Mouse (Mus musculus) telencephalon, adult 2 months (tissue): ENCODE results near the gene Asf1a.

Experiments used
- DNase-seq: peaks from one replicate; pipeline ENCODE4 v3.0.0-alpha.2; 2011; ENCODE audit warnings: low read depth, low spot score

Gene Asf1a

DNA sequence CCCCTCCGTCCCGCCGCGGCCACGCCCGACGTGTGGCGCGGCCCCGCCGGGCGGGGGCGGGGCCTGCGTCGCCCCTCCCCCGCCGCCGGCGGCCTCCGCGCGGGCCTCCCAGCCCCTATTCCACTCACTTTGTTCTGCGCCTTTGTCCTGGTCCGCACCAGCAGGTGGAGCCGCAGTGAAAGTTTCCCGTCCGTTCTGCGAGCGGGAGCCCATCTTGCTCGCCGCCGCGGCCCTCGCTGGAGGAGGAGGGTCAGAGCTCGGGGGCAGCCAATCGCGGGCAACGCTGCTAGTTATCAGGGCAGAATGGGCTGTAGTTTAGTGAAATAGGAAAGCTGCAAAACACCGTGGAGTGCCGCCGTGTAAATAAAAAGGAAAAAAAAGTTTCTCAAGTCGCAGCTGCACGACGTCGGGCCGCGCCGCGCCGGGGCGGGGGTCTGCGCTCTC lies at the start of gene Asf1a:
TSS of gene Asf1a (plus strand) at position 81 of the 444 bp plus-strand sequence.
- peak; percentile 97 for DNase-seq

DNA sequence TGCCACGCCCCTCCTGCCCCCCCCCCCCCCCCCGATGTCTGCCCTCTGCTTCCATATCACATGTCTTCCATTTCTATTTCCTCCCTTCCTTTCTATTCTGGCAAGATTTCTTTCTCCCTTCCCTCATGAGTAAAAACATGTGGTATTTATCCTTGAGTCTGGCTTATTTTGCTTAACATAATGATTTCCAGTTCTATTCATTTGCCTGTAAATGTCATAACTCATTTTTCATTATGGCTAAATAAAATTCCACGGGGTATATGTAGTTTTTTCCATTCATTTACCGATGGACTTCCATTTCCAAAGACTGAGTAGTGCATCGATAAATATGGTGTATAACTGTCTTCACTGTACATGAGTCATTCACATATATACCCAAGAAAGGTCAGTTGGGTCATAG lies 34.6 kb upstream of the Asf1a start:
- DNase-seq: no peak

DNA sequence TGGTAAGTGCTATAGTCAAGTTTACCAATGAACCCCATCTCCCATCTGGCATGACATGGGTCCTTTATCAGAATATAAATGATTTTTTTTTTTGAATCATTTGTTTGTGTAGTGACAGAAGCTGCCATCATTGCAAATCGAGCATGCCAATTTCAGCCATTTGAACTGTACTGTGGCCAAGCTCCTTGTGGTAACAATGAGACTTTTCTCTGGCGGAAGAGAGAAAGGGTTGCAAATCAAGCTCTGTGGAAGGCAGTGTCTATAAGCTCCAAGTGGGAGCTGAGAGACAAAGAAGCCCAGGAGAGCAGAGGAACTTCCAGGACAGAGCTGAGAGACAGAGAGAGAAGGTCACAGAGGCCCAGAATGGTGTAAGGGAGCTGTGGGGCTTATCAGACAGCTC lies 31.0 kb upstream of the Asf1a start:
- DNase-seq: no peak

DNA sequence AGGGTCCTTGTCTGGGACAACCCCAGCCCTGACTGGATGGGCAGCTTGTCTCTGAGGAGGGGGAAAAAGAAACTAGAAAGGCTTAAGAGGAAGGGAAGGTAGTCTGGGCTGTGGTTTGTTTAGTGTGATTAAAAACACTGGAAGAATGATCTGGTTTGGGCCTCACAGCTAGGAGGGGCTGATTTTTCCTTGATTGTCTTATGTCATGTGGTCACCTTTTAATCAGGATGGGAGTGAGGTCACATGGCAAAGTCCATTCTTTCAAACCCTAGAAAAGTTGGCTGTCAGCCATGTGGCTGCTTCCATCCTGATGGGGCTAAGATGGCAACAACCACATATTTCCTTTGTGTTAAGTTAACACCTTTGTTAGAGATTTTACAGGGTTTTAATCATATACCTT lies 28.0 kb upstream of the Asf1a start:
- DNase-seq: no peak

DNA sequence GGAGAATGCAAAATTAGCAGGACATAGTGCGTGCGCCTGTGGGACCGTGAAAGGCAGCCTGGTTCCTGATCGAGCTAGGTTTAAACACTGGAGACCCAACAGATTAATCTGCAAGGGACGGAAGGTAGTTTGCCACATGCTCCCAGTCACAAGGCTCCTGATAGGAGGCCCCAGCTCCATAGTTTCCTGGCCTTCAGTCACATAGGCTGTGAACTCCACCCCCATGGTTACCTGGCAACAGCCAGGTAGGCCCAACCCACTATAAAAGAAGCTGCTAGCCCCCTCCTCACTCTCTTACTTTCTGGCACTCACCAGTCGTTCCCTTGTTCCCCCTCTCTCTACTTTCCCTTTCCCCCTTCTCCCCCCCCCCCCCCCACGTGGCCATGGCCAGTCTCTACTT lies 16.4 kb upstream of the Asf1a start:
- no peak for DNase-seq

DNA sequence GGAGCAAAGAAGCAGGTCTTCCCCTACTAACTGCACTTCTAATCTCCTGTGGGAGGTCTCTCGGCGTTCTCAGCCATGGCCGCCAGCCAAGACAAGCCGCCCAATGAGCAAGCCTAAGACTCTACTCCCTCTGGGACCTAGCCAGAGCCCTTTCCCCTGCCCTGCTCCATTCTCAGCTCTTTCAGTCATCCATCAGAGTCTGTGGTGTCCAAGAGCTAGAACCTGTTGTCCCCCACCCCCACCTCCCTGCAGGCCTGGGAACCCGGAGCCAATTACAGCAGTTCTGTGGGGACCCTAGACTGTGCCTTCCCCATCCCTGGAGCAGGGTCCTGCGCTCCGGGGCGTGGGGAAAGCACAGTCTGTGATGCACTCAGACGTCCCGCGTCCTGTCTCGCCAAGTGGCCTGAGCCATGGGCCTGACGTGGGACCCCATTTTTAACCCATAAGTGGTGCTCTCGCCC lies 15.9 kb upstream of the Asf1a start:
- no peak for DNase-seq

DNA sequence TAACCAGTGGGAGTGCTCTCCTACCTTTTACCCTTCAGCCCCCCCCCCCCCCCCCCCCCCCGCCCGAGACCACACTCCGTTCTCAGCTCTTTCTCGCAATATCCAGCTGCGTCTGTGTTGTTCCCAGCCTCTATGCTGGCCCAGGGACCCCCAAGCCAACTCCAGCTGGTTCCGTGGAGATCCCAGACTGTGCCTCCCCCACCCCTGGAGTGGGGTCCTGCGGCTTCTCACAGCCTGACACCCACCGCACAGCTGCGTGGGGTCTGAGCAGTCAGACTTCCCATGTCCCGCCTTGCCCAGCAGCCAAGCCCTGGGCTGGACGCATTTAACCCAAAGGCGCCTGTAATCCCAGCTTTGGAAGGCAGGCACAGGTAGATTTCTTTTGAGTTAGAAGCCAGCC lies 15.5 kb upstream of the Asf1a start:
- DNase-seq: no peak

DNA sequence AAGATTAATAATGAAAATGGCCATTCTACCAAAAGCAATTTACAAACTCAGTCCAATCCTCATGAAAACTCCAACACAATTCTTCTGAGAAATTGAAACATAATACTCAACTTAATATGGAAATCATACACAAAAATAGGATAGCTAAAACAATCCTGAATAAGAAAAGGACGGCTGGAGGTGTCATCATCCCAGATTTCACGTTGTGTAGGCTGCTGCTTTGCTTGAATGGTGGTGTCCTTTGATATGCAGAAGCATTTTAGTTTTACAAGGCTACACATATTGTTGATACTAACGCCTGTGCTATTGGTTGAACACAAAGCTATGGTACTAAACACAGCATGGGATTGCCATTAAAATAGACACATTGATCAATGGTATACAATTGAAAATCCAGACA lies 10.8 kb upstream of the Asf1a start:
- DNase-seq: no peak

DNA sequence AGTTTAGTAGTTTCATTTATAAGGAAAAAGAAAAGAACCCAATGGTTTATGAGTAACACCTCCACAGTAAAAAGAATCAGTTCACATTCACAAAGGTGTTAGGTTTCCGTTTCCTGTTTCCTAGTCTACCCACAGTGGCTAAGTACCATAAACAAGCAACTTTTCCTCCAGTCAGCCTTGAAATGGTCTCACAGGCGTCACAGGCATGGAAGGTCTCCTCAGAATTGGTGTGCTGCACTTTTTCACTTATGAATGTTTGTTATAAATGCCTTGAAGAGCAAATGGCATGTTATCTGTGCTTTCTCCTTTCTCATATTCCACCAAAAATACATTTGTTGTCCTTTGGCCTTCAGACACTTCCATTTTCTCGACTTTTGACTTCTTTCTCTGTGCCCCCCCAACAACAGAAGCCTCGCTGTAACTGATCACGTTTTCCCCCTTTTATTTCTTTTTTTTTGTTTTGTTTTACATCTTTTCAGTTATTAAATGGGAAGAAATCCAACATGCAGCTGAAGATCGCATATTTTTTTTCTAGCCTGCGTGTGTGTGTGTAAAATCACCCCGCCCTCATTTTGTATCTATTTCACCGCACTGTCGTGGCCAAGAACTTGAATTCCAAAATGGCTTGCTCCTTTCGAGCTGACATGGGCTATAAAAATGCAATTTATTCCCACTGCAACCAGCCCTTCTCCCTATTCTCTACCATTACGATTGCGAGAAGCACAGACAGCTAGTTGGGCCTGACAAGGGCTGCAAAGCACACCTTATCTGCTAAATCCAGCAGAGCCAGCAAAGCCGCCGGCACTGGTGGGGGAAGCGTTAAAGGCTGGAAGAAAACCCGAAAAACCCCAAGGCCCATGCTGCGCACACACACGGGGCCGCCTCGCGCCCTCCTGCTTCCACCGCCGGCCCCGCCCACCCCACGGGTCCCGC lies 547 bp upstream of the Asf1a start:
- DNase-seq: no peak

DNA sequence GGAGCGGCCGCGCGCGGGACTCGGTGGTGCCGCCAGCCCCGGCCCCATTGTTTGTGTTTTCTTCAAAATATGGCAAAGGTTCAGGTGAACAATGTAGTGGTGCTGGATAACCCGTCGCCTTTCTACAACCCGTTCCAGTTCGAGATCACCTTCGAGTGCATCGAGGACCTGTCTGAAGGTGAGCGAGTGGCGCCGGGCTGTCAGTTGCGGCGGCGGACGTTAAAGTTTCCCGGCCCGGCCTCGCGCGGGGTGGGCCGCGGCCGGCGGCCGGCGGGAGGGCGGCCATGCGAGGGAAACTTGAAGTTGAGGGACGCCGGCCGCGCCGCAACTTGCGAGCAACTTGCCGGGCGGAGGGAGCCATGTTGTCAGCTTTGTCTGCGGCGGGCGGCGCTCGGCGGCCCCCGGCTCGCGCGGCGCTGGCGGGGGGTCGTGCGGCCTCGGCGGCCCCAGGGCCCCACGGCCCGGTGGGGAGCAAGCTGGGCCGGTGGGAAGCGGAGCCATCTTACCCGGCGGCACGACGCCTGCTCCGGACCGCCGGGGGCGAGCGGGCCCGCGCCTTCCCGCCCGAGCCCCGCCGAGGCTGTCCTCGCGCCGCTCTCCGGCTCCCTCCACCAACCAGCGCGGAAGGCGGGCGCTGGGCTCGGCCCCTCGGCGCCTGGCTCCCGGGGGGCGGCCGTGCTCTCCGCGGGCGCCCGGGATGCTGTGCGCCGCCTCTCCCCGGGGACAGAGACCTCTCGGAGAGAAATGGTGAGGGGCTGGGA lies 744 bp downstream of the Asf1a start:
- DNase-seq: no peak

DNA sequence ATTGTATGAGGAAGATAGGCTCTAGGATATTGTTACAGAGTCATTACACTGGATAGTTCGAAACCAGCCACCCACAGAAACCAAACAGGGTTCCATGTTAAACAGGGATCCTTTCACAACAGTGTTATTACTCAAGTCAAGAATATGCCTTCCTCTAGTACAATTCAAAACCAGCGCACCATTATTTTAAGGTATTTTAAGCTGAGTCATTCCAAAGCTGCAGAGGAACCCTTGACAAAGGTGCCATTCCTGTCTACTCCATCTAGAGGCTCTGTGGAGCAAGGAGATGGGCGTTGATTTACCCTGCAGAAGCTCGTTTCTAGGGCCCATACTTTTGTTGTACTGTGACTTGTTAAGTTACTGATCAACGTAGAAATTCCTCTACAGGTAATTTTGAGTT lies 2.3 kb downstream of the Asf1a start:
- no peak for DNase-seq

DNA sequence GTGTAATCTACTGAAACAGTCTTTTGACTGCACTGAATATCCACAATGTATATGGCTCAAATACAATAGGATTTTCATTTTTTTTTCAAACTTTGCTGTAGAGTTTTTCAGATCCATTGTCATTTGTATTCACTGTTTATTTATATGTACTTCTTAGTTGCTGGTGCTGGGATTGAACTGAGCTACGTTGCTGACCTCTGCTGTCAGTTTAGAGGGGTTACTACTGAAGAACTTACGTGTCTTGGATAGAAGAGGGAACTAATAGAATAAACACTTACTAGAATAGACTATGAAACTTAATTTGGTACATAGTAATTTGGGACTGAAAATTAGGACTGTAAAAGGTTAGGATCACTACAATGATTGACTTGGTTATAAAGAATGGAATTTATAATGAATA lies 8.8 kb downstream of the Asf1a start:
- no peak for DNase-seq

DNA sequence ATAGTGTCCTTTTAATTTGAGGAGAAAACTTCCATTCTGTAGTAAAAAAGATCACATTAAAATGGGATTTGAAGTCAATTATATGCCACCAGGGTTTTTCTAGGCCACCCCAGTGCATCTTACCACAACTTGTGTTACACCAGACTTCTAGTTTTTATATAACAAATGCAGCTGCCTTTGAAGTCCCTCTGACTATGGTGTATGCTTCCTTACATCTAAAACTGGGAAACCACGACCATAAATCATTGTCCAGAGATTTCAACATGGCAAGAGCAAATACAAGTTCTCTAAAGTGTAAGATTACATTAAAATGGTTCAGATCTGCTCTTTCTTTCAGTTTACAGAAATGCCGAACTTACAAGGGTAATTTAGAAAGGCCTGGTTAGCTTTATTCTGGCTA lies 11.7 kb downstream of the Asf1a start:
- no peak for DNase-seq

DNA sequence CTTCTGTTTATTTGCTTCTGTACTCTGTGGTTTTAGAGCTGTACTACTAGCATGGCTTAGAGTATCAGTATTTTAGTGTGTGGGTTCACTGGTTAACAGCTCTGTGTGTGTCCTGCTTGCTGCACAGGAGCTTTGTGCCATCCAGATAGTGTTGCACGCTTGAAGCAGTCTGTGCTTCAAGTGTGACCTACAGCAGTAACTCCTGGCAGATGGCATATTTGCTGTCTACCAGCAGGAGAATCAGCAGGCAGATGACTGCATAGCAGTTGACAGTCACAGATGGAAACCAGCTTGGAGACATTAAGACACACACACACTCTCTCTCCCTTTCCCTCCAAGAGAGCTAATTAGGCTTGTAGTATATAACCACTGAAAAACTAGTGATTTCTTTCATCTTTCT lies 15.6 kb downstream of the Asf1a start:
- peak; percentile 67 for DNase-seq

DNA sequence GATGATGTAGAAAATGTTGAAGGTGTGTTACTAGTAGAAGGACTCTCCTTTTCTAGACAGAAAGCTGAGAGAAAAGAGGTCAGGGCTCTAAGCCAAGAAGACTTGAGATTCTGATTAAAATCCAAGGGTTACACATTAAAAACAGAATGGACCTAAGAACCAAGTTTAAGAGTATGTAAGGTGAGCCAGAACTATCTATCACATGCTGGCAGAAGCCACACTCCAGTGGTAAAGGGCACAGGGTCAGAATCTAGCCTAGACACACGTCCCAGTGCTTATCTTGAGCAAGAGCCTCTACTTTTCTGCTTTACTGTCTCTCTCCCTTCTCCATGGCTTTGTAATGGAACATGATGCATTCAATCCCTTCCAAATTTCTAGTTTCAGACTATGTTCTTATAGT lies 17.4 kb downstream of the Asf1a start:
- DNase-seq: no peak

DNA sequence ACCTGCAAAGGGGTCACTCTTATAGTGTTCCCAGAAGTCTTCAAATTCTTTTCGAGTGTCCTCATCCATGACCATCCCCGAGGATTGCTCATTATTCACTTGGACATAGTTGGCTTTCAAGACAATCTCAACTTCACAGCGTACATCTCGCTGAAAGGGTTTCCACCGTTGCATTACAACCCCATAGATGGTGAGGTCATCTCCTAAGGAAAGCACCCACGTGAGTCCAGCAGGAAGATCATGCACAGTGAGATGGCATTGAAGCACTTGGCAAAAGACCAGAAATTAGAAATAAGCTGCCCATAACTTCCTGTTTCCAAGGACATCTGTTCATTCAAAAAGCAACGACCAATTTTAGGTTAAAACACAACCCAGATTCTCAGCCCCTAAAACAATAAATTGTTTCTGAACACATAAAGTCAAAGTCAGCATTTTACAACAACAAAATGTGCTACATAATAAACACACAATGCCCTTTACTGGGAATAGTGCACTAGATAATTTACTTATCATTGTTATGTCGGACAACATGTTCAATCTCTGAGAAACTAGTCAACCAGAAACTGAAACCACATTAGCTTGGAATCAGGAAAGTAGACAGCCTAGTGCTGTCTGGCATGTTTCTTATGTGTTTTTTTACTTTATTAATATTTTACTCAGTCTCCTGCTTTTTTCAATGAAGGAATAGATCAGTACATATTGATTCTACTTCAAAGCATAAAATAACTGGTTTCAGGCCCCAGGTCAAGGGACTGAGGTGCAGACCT lies 19.5 kb downstream of the Asf1a start:
- no peak for DNase-seq

DNA sequence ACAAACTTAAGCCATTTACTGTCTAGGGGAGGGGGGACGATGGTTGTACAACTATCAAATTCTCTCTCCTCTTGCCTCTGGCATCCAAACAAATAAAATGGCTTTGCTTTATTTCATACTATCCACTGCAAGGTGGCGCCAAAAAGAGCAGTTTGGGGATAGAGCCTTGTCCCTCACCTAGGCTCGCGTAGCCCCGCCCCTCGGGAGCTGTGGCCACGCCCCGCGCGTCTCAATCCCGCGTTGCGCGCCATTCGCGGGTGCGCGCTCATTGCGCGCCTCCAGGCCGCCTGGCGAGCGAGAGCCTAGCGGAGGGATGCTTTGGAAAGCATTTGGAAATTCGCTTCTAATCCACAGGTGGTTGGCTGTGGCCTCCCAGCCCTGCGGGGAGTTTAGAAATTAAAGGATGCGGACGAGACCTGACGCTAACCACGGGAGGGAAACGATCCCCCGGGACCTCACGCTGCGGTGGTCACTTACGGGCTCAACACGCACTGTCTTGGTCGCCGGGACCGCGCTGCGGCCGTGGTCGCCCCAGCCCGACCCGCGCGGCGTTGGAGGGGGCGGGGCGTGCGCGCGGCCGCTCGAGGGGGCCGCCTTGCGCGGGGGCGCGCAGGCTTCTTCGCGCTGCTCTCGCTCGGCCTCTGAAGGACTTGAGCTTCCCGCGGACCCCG lies 32.8 kb downstream of the Asf1a start:
- DNase-seq: peak; percentile 72

DNA sequence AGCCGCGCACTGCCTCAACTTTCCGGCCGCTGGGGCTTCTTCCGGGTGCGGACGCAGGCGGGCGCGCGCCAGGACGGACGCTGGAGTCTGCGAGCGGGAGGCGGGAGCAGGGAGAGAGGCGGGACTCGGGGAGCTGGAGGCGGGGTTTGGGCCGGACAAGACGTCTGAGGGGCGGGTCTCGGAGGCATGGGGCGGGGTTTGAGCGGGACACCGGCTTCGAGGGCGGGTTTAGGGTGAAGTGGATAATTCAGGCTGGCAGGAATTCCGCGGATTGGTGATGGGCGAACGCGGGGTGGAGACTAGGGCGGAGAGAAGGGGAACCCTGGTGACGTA lies 33.3 kb downstream of the Asf1a start:
- DNase-seq: peak; percentile 99

DNA sequence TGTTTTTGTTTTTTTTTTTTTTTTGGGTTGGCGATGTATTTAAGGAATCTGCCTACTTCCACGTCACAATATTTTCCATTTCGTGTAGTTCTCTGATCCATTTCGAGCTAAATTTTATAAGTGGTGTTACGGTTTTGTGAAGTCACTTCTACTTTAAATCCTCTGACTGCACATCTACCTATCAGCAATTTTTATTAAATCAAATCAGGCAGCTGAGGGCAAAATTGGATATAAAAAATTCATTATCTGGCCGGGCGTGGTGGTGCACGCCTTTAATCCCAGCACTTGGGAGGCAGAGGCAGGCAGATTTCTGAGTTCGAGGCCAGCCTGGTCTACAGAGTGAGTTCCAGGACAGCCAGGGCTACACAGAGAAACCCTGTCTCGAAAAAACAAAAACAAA lies 33.8 kb downstream of the Asf1a start, which contains the start of gene Mcm9:
TSS of gene Mcm9 (minus strand) at position 101 of the 400 bp plus-strand sequence.
- peak; percentile 12 for DNase-seq

DNA sequence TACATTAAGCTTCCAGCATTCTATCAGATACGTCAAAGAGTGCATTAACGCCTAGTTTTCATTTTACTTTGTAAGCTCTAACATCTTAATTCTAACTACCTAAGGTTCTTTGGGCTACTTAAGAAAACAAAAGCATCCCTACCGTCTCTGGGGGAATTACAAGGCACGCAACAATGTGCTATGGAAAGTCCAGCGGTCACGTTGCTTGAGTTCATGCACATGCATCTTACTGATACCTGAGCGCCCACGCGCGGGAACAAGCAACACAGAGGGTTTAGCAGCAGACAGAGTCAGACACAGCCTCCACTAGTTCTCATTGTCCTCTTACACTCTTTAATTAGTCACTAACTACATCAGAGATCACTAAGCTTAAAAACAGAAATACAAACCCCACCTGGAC lies 37.6 kb downstream of the Asf1a start:
- no peak for DNase-seq

DNA sequence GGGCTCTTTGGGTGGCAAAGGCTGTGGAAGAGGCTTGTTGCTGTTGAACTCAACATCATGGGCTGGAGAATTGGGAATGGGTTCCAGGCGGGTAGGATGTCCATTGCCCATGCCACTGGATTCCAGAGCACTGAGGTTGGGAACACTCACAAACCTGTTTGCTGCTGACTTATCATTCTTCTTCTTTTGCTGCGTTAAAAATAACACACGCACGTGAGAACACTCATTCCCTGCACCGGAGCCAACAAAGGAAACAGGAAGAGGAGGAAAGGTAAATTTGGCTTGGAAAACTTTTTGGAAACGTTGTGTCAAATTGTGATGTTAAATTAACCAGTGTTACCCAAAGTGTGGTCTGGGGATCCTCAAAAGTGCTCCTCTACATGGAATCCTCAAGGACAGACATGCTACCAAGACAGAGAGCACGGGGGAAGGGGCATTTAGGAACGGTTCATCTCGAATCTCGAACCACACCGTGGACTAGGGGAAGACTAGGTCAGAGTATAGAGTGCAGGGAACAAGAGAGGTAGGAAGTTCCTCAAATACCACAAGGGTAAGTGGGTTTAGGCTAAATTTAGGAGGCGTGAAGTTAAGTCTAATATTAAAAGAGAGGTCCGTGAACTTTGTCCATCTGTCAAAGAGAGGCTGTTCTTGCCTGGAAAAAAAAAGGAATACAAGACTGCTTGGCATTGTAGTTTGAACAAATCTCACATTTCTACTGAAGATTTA lies 38.9 kb downstream of the Asf1a start:
- DNase-seq: no peak
